Mouse (Mus musculus) inflammation-experienced regulatory T-cells, adult 16 weeks (primary cell): ENCODE measurements around the gene Stim1. TPM values are rescaled to one million over a fixed set of nuclear protein-coding genes. Genes with fewer than 3 reads are reported as not detected.

Experiments
- polyA plus RNA-seq: library from polyadenylated mRNA; unstranded; fragments of 100-300 nt; shearing (Covaris generic); gene quantifications from one replicate; pipeline ENCODE4 v1.2.1, GENCODE M21; 2017

Gene Stim1
- polyA plus RNA-seq, result 104 TPM

DNA sequence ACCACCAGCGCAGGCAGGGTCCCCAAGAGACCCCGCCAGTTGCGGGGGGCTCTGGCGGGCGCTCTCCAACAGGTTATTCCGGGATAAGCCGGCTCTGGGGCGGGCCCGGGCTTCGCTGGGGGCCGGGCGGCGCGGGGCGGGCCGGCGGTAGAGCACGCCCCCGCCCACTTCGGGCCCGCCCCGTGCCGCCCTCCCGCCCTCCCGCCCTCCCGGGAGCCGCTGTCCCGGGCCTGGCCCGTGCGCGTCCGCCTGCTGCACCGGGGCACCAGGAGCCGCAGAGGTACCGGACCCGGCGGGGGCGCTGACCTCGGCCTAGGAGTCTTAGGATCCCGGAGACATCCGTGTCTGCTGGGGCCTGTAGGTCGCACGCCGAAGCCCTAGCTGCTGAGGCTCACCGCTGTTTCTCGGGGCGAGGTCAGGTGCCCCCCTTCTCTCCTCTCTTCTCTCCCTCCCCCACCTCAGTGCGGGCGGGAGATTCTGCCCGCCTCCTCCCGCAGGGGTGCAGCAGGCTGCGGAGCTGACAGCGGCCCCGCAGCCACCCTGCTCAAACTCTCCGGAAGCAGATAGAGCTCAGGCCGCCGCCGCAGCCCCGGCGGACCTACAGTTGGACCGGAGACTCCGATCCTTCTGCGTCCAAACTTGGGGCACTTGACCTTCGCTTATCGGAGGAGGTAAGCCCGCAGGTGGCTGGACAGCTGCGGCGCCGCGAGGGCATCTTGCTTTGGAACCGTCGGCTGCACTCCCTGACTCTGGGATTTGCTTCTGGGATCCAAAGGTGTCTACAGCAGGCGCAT is at the start of gene Stim1:
Gene Stim1 (plus strand): TSS at position 206 of the 794 bp plus-strand sequence.

DNA sequence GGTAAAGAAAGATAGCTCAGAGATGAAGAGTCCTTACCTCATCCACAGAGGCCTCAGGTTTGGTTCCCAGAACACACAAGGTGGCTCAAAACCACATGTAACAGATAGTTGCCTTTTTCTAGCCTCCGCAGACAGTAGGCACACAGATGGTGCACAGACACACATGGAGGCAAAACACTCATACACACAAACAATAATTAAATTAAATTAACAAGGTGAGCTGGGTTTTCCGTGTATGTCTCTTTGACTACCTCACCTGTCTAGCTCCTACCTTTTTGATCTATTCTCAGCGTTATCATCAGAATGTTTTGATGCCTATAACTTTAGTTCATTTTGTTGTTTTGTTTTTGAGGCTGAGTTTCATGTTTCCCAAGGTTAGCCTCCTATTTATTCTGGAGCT is 11.7 kb upstream of the Stim1 start, which contains the start of gene Rhog:
Gene Rhog (minus strand): TSS at position 101 of the 400 bp plus-strand sequence.

DNA sequence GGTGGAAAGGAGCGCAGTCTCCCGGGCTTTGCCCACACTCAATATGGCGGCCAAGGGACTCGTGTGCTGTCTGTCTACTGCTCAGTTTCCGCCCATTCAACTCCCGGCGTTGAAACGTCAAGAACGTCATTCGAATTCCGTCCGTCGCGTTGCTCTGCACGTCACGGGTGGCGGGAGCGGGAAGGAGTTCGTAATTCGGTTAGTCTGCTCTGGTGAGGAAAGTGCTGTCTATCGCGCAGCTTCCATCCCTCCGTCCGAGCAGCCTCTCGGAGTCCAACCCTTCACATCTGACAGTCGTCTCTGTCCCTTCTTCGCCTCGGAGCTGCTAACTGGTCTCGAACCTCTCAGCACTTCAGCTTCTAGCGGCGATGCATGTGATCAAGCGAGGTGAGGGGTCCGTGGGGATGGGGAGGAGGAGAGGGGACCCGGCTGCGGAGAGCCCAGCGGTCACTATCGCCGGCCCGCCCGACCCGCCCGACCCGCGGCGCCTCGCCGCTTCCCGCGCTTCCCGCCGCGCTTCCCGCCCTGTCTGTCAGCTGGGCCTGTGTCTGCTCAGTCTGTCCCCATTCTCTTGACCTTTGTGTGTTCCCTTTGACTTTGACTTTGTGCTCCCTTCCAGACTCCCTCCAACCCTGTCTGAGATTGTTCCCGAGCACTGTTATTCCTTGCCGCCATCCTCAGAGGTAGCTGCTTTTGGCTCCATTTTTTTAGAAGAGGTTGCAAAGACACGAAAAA is 174.2 kb downstream of the Stim1 start, which contains the start of gene Rrm1:
Gene Rrm1 (plus strand): TSS at position 39 of the 735 bp plus-strand sequence.

DNA sequence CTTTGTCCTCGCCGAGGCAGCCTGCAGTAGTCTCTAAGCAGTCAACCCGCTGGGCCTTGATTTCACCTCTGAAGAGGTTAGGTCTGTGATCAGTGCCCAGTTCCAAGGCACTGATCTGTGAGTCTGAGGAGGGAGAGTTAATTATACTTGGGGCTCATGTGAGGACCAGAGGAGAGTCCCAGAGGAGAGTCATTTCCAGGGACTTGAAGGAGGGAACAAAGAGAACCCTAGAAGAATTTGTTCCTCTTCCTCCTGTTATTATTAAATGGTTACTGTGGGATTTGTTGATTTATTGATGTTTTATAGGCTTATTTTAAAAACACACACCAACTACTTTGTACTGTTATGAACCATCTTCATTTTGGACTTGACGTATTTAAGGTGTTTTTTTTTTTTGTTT is 214.0 kb downstream of the Stim1 start, which contains the start of gene Olfr543:
Gene Olfr543 (minus strand): TSS at position 101 of the 400 bp plus-strand sequence.

Other genes starting within 250 kb of the Stim1 start
- gene Il18bp, start 249.1 kb upstream of the Stim1 start, polyA plus RNA-seq, result 5.4 TPM
- gene Rnf121, start 202.3 kb upstream of the Stim1 start, polyA plus RNA-seq, result 27.4 TPM
- 28.8 TPM for gene Xndc1, start 202.3 kb upstream of the Stim1 start, polyA plus RNA-seq
- gene Xntrpc, start 202.1 kb upstream of the Stim1 start, polyA plus RNA-seq, result 1.5 TPM
- gene Trpc2, start 184.7 kb upstream of the Stim1 start, polyA plus RNA-seq, result 0.15 TPM
- gene Art1, start 166.1 kb upstream of the Stim1 start, polyA plus RNA-seq, result not detected
- gene Art5, start 158.3 kb upstream of the Stim1 start, polyA plus RNA-seq, result 1.4 TPM
- not detected for gene Chrna10, start 151.0 kb upstream of the Stim1 start, polyA plus RNA-seq
- gene Nup98, start 57.6 kb upstream of the Stim1 start, polyA plus RNA-seq, result 34.6 TPM
- 52.9 TPM for gene Pgap2, start 57.6 kb upstream of the Stim1 start, polyA plus RNA-seq
- gene Rhog, start 11.8 kb upstream of the Stim1 start, polyA plus RNA-seq, result 303 TPM
- gene Rrm1, start 173.9 kb downstream of the Stim1 start, polyA plus RNA-seq, result 61.1 TPM
- not detected for gene Olfr543, start 213.9 kb downstream of the Stim1 start, polyA plus RNA-seq
- 0.09 TPM for gene Olfr544, start 220.5 kb downstream of the Stim1 start, polyA plus RNA-seq
- gene Olfr545, start 231.8 kb downstream of the Stim1 start, polyA plus RNA-seq, result not detected